Mouse (Mus musculus) brain, embryonic 14.5 days (tissue): ENCODE measurements around the gene Hrasls5.

Source experiments
- CTCF ChIP-seq: fragments of 200-500 bp; IDR thresholded peaks from 2 replicates; pipeline ENCODE4 v1.5.1; 2012; ENCODE audit warnings: inconsistent platforms, mild to moderate bottlenecking, moderate library complexity, borderline replicate concordance; ENCODE audit not compliant: insufficient read depth, insufficient read length; ENCODE audit errors: extremely low read depth
- POLR2A ChIP-seq: fragments of 200-500 bp; IDR thresholded peaks from 2 replicates; pipeline ENCODE4 v1.6.1; 2012; ENCODE audit warnings: mild to moderate bottlenecking, inconsistent platforms, borderline replicate concordance; ENCODE audit not compliant: poor library complexity, insufficient read depth, insufficient read length, severe bottlenecking; ENCODE audit errors: extremely low read depth

DNA sequence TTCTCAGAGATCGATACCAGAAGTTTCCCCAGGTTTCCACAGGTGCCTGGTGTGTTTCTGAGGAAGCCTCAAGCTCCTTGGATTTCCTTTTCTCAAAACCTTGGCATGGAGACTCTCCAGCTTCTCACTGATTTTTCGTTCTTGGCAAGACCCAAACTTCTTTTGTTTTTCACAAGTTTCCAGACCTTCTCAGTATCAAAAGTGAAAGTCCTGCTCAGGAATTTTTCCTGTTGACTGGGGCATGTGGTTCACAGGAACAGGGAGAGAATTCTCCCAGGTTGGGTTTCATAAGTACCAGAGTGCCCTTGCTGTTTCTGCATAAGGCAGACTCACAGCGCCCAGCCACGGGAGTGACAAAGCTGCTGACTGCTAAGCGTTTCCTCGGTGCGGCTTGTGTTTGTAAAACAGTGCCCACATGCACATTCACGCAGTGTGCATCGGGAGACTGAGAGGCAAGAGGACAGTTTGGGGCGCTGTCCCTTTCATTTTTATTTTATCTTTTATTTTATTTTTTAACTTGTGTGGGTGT, 49.7 kb upstream of the Hrasls5 start:
- TF ChIP-seq CTCF = no peak
- TF ChIP-seq POLR2A = no peak
